Mouse (Mus musculus) neural tube, embryonic 10.5 days (tissue): ENCODE data around the gene Fkbp1a.

Experiments used
- DNase-seq: peaks from one replicate; pipeline ENCODE4 v3.0.0-alpha.2; 2017; ENCODE audit warnings: low spot score; ENCODE audit errors: extremely low spot score

The Fkbp1a gene

DNA sequence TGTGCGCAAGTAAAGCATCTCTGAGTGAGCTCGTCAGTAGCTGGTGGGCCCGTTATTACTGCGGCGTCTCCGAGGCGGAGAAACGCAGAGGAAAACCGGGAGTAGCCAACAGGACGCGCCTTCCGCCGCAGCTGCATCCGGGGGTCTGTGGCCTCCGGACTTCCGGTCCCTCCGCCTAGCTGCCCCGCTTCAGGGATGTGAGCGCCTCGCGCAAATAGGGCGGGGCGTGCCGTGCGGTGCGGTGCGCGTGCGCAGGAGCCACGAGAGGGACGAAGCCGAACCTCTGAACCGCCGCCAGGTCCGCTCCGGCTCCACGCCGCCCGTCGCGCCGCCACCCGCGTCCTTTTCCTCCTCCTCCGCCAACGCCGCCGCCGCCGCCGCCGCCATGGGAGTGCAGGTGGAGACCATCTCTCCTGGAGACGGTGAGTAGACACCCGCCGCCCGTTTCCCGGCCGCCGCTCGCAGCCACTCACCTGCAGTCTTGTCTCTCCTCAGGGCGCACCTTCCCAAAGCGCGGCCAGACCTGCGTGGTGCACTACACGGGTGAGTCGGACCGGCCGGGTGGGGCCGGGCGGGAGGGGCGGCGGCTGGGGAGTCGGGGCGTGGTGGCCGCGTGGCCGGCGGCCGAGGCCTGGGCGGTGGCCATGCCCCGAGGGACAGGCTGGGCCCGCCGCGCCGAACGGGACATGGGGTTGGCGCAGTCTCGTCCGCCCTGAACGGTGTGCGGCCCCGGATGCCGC, at the start of gene Fkbp1a:
Gene Fkbp1a (plus strand): TSS at position 161 of the 740 bp plus-strand sequence.
- DNase-seq: peak; percentile 98

DNA sequence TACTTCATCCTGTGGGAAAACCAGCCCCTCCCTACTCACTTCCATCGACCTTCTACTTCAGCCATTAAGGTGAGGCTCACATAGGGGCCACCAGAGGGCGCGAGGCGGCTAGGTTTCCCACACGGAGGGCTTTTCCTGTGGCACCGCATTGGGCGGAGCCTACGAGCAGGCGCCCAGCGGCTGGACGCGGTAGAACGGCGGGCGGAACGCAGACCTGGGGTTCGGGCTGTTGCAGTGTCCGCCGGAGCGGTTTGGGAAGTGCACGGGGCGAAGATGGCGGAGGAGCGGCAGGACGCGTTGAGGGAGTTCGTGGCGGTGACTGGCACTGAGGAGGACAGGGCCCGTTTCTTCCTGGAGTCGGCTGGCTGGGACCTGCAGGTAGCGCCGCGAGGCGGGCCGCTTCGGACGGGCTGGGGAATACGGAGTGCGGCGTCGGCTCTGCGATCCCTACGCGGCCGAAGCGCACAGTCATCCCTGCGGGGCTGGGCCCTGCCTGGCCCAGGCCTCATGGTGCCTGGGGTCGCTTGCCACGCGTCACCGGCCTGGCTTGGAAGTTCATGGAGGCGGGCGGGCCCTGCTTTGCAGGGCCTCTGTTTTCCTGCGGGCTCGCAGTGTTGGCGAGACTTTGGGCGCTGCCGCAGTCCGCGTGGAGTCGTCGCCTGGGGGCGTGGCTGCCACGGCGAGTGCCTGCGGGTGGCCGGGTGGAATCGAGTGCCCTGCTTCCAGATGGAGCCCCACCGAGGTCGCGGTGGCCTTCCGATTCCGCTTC, 48.1 kb upstream of the Fkbp1a start, which contains the start of gene Nsfl1c:
Gene Nsfl1c (plus strand): TSS at position 148 of the 769 bp plus-strand sequence.
- peak; percentile 96 for DNase-seq

DNA sequence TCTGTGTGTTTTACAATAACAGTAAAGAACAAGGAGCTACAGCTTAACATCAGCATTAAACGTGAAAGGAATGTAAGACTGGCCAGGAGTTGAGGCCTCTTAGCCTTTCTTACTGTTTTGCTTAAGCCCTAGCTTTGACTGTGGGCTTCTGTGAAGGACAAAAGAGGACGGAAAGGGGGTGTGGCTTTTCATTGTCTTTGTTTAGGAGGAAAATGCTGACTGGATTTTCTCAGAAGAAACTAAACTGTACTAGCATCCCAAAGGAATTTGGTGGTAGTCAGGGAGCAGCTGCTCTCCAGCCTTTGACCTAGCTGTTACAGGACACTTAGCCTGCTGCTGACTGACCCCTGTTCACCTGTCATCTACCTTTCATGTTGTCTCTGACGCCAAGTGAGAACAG, 43.9 kb upstream of the Fkbp1a start:
- DNase-seq: no peak

DNA sequence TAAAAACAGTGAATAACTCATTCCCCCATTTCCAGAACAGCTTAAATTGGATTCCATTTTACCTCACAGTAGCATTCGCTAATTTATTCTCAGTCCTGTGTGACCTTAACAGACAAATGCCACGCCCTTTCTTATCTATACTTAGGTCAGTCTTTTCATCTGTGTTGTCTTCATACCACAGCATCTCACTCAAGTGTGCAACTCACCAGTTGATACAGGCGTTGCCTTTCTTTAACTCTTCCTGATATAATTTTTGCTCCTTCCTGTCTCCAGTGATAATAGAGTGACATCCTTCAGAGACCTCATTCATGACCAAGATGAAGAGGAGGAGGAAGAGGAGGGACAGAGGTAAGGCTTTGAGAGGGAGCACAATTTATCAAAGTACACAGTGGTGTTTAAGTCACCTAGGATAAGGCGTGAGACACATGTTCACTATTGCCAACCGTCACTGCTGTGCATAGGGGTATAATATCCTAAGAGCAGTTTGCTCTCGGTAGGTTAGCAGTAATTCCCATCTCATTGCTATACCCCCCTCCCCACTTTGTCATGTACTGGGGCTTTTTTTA, 41.8 kb upstream of the Fkbp1a start:
- DNase-seq: no peak

DNA sequence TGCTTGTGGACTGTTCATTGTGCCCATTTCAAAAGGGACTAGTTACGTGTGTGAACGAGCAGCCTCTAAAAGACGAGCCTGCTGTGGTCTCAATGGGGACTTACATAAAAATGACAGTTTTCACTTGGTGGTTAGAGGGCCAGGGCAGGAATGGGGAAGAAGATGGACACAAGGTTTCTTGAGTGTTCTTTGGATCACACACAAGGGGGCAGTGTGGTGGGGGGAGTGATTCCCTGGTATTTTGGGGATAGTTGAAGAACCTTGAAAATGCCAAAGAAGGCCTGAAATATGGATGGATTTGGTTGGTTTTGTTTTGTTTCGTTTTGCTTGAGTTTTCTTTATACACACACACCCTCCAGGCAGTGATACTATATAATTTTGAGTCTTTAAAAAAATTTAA, 38.1 kb upstream of the Fkbp1a start:
- DNase-seq: no peak

DNA sequence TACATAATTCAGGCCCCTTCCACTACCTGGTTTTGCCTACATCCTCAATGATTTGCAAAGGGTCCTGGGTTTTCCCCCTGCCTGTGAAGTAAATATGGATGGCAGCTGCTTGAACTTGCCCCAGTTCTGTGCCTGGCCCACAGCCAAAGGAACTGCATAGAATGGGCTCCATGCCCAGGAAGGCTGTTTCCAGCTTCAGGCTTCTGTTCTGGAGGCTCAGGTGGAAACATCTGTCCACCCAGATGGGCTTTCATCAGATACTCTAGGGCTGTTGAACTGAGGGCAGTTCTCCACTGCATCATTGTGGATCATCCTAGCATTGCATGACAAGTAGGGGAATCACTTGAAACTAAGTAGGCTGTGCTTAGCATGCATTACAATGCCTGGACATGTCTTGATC, 30.1 kb upstream of the Fkbp1a start:
- DNase-seq: no peak

DNA sequence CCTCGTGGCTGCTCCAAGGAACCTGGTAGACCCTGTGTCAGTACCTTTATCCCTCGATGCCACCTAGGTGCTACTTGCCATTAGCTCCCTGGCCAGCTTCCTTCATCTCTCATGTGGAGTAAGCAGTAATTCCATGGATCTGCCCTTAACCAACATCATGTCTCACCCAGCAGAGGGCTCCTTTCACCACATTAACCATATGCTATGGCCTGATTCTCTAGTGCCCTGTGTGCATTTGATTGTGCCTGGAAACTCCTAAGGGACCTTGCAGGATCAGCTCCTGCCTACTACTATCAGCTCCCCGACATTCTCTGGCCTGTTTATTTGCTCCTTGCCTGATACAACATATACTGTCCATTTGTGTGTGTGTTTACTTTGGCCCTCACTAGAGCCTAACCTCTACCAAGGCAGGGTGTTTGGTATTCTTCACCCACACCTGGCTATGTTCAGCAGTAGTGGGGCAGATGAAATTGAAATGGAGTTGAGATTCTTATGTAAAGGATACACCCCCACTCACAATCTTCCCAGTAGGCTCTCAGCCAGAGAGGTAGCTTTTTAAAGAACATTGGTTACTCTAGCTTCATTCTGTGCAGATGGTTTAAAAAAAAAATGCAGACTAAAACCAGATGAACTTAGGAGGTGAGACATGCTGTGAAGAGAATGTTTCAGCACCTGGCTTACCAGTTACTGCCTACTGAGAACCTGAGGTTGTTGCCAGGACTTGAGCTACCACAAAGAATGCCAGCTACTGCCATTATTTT, 28.6 kb upstream of the Fkbp1a start:
- no peak for DNase-seq

DNA sequence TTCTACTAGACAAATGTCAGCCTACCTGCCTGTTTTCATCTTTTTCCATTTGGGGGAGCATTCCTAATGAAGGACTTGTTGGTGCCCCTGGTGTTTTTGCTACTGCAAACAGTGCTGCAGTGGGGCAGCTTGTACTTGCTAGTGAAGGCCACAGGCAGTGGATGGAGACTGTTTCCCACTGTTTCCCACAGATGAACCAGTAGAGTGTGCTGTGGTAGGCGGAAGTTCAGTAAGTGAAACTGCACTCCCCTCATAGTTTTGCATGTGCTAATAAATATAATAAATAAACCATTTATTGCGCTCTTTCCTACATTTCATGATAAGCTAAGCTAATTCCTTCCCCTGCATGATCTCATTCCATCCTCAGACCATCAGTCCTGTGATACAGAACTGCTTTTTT, 23.3 kb upstream of the Fkbp1a start:
- DNase-seq: no peak

DNA sequence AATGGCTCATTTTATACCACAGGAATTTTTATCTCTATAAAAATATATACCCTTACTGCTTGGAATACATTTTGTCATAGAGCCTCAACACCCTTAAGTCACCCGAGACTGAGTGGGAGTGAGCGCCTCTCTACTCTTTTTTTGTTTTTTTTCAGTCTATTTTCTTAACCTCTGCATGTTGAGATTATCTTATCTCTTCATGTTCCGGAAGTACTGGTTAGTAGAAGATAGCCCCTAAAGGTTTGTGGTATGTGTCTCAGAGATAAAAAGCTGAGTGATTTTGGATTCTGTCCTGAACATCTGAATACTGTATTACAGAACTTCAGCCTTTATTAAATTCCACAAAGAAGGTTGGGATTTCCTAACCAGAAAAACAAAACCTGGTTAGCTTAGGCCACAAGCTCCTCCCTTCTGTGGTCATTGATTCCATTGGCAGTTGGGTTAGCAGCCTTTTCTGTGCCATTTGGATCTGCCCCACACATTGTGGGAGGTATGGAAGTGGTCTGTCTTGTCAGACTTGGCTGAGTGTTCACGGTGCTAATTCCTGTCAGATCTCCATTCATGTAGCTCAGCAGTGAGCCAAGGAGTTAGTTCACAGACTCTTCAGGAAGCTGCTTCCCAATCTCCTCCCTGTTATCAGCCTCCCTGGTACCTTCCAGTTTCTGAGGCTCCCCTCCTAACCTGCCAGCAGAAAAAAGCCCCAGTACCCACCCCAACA, 17.8 kb upstream of the Fkbp1a start:
- DNase-seq: no peak

DNA sequence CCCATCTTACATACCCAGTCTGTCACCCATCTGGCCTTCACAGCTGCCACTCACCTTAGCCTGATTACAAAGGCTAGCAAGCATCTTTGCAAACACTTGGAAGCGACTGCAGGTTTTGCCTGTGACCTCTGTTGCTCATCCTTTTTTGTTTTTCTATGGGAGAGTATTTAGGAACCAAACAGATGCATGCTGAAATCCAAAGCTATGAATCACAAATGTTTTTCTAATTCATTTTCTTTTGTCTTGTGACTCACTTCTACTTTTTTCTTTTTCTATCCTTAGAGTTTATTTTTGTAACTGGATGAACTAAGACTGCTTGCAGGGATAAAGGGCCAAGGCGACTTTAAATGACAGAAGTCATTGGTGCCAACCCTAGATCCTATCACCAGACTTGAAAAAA, 16.8 kb upstream of the Fkbp1a start:
- DNase-seq: no peak

DNA sequence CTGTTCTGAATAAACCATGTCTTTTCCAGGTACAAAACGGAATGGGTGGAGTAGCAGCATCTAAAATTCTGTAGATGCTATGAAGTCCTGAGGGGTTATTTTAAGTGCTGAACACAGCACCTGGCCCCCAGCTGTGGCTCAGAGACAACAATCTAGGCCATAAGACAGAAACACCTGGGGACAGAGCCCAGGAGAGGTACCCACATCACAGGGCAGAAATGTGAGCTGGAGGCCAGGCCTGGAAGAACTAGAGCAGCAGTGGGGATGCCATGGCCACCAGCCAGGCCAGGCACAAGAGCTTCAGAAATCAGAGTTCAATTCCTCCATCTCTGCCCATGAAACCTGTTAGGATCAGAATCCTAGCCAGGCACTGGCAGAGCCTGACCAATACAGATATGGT, 14.2 kb upstream of the Fkbp1a start:
- DNase-seq: no peak

DNA sequence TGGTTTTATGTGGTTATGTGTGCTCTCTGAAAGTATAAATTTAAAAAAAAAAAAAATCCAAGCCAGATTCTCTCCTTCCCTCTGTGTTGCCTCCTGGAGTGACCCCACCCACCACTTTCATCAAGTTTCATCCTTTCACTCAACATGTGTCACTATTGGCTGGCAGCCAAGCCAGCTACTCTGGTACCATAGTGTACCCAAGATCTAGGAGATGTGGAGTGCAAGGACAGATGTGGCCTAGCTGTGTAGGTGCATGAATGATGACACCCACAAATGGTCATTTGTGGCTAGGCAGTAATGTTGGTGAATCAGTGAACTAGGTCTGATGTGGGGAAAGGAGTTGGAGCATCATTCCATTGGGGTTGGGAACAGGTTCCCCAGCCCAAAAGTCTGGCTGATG, 13.1 kb upstream of the Fkbp1a start:
- DNase-seq: no peak

DNA sequence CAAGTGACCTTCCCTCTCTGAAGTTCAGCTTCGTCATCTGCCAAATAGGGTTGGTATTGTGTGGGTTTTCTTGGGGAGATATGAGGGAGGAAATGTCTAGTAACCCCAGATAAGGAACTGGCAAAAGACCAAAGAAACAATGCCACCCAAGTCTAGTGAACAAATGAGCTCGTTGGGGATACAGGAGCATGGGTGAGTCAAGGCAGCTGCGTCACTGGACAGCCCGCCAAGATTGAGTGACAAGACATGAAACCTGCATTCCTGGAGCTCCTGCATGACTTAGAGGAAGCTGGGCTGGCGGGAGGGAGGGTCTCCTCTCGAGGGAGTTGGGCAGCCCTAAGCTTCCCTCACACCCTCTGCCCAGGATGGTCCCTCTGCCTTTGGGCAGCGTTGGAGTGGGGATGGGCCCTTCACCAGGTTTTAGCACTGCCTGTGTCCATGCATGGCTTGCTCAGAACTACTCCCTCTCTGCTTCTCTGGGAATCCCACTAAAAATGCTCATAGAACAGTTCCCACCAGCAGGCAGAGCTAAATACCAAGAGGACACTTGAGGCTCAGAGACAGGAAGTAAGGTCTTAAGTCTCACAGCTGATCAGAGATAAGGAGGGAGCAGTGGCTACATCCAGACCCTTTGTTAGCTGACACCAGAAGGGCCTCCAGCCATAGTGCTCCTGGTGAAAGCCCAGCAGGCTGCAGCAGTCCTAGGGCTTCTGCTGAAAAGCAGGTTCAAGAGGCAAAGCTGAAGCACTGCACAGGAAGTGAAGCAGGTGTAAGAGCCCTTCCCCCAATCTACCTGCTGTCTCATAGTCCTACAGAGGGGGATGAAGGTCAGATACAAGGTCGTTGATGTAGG, 11.7 kb upstream of the Fkbp1a start:
- DNase-seq: no peak

DNA sequence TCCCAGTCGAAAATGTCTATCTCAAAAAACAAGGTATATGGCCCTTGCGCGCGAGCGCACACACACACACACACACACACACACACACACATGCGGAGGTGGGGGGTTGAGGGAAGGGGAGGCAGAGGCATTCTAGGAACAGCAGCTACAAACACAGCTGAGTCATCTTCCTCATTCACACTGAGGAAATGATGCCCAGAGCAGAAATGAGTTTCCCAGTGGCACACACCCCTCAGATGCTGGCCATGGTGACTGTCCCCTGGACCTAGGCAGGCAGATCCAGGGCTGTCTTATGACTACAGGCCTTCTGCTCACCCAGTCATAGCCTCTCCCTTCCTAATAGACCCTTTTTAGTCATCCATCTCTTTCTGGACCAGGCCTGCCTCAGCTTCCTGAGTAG, 8.7 kb upstream of the Fkbp1a start:
- no peak for DNase-seq

DNA sequence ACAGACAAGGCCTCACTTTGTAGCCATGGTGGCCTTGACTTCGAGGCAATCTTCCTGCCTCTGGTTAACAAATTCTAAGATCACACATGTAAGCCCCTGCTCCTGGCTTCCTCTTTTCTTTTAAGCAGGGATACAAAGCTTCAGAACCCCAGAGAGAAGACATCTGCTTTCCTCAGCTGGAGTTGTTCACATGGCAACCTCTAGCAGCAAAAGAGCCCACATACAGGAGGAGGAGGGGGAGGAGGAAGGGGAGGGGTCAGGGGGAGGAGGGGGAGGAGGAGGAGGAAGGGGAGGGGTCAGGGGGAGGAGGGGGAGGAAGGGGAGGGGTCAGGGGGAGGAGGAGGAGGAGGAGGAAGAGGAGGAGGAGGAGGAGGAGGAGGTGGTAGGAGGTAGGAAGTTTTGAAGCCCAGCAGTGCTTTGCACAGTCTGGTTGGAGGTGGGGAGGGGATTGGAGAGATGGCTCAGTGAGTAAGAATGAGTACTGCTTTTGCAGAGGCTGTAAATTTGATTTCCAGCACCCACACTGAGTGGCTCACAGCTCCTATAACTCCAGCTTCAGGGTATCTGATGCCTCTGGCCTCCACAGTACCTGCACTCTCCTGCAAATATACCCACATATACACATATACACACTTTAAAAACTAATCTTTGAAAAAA, 6.2 kb upstream of the Fkbp1a start:
- peak; percentile 17 for DNase-seq

DNA sequence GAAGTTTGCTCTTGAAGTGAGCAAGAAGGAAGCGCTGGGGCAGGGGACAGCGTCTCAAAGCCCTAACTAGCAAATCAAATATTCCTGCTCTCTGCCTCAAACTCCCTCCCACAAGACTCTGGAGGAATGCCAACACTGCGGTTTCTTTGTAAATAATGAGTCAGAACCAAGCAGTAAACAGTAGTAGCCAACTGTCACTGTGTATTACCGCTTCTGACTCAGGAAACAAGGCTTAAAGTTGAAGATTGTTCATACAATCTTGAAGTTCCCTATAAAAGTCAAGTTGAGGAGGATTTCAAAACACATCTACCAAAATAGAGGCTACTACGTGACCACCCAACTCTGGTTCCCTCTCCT, 5.7 kb upstream of the Fkbp1a start:
- DNase-seq: no peak

DNA sequence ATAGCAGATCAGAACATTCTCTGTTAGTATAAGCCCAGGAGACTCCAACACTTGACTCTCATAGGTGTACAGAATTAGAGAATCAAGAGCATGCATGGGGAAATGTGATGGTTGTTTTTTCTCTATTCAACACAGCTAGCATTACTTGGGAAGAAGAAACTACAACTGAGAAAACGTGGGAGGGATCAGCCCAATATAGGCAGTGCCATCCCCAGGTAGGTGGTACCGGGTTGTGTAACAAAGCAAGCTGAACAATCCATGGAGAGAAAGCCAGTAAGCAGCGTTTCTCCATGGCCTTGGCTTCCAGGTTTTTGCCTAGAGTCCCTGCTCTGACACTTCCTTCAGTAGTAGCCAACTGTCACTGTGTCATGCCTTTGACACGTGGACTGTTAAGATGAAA, 3.6 kb upstream of the Fkbp1a start:
- no peak for DNase-seq

DNA sequence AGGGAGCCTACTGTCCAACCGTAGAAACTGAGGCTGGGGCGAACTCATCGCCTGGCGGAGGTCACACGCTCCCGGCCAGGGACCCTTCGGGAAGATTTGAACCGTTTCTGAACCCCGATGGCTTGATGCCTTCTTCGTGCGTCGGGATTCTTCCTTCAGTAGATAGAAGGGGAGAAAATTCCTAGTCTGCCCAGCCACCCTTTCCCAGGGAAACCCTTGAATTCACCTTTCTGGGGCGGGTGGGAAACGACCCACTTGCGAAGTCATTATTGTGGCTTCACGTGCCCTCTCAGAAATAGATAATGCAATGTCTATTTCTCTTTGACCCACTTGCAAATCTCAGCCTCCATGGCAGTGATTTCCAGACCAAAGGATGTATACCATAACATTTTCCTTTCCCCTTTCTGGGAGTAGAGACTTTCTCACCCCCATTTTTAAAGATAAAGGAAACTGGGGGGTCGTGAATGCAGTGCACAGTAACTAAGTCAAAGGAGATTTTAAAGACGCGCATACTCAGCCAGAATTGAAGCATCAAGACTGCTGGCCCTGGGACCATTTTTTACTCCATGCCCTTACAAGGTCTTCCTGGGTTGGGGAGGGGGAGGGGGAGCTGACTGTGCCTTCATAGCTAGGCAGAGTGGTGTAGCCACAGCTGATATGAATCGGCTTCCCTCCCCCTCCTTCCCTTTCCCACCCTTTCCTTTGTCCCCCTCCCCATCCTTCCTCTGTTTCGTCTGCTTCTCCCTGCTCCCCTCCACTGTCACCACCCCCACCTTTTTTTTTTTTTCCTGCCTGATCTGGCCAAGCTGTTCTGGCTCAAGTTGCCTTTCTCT, 996 bp downstream of the Fkbp1a start:
- peak; percentile 48 for DNase-seq

DNA sequence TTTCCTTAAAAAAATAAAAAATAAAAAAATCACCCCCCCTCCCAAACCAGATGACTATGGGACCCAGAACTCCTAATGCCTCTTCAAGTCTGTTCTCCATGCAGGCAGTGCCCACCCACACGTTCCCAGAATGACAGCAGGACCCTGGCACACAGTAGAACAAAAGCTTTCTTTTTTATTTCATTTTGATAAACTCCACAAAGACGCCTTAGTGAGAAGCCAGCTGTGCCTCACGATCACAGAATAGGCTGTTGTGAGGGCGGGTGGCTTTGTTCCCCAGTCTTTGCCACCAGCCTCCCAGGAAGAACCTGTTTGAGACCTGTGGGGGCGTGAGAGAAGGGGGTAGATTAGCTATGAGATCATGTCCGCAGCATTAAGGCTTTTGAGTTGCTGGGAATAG, 2.4 kb downstream of the Fkbp1a start:
- DNase-seq: no peak
